Mouse (Mus musculus) ES-E14 (cell line): ENCODE data around the gene Sdk2.

Source experiments
- CHD2 ChIP-seq: IDR thresholded peaks from 2 replicates; pipeline ENCODE4 v1.6.1; 2014; ENCODE audit warnings: mild to moderate bottlenecking, low read depth, low read length, inconsistent platforms
- HCFC1 ChIP-seq: IDR thresholded peaks from 2 replicates; pipeline ENCODE4 v1.6.1; 2012; ENCODE audit warnings: low read length, inconsistent platforms, borderline replicate concordance; ENCODE audit not compliant: insufficient read depth
- ZC3H11A ChIP-seq: IDR thresholded peaks from 2 replicates; pipeline ENCODE4 v1.6.1; 2012; ENCODE audit warnings: low read depth, mild to moderate bottlenecking, inconsistent platforms, low read length, borderline replicate concordance
- ZNF384 ChIP-seq: IDR thresholded peaks from 2 replicates; pipeline ENCODE4 v1.6.1; 2012; ENCODE audit warnings: low read depth, low read length, inconsistent platforms

DNA sequence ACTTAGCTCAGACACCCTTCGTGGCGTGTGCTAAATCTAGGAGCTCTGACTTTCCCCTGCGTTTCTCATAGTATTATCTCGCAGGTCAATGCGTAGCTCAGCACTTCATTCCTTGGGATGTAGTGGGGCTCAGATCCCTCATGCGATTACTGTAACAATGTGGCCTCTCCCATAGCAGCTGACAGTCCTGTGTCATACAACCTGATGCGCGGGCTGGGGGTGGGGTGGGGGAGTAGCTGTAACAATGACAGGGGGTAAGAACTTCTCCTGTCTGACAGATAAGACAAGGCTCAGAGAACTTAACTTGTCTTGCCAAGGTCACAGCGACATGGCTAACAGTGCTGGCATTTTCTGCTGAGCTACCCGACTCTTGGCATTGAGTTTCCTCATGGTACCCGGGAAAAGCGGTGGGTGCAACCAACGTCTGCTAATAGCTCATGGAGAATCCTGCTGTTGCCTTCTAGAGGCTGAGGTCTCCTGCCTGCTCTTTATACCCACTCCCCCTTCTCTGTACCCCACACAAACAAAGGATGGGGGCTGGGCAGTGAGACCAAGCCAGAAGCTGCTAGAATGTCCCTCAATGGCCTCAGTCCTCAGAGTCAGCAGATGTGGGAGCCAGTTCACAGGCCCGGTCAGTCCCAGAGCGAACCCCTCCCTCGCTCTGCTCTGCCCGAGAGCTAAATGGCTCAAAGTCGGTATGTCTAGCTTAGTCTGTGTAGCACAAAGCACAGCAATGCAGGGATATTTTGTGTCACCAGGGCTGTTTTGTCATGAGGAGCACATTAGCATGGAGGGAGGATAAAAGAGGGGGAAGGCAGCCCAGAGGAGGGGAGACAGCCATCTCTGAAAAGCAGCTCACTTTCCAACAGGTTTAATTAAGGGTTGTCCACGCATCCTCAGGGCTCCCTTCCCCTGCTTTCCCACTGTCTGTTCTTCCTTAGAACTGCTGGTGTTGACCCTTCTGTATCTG lies 269.5 kb downstream of the Sdk2 start:
- TF ChIP-seq CHD2: no peak
- no peak for TF ChIP-seq HCFC1
- TF ChIP-seq ZC3H11A: no peak
- TF ChIP-seq ZNF384: no peak
